Mouse (Mus musculus): ENCODE results near the gene Dpm3. TPM values are rescaled to one million over a fixed set of nuclear protein-coding genes. Genes with fewer than 3 reads are reported as not detected.
A peak's percentile ranks its signal among the peaks of the same experiment; 100 is the strongest.

The Dpm3 gene
- polyA plus RNA-seq, 1 experiment from 2014 or later = 177 TPM

DNA sequence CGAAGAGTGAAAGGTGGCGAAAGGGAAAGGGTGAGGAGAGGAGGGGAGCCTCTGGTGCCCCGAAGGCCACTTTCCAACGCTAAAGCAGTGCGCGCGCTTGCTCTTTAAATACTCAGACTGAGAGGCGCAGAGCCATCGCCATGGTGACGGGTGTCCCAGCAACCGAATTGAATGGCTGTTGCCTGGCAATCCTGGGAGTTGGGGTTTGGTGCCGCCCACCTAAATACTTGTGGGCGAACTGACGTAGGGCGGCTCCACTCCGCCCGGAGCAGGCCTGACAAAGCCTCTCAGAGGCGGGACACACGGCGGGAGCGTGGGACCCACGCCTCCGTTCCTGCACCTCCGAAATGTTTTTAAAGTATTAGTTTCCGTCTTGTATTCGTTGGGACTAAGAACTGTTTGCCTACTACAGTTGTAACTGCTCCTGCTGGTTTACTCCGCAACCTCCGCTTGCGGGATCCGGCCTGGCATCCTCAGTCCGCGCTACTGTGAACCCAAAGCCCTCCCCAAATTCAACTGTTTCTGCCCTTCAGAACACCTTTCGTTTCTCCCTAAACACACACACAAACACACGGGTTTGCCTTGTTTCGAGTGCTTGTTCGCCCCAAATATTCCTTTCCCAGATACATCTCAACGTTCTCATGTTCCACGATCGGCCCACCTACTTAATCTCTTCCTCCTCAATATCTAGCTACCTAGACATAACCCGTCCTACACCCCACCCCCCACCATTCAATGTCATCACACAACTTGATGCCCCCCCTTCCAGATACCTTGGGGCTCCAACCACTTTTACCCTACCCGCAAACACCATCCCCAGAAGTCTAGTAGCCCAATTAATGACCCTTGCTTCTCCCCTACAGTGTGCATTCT is 31.6 kb upstream of the Dpm3 start:
- Histone ChIP-seq H3K9ac (ENCODE audit: low read depth, low read length) (peak overlapping the region; percentile 53), H3K27me3 (replicated peaks; ENCODE audit: control insufficient read depth, insufficient read depth, low read length) (no peaks in the 10 kb centered on the region), H3K4me2 (ENCODE audit: low read depth, low read length) (peak overlapping the region; percentile 67), H3K9me3 (ENCODE audit: control insufficient read depth, low read length) (no peaks in the 10 kb centered on the region), H3K4me3 (ENCODE audit: low read depth, low read length) (peak overlapping the region; percentile 38), H3K4me1 (ENCODE audit: control insufficient read depth, insufficient read depth, low read length) (peaks cover 18% of the 10 kb centered on the region), H3K36me3 (ENCODE audit: control insufficient read depth, insufficient read depth, low read length) (peaks cover 11% of the 10 kb centered on the region), H3K27ac (replicated peaks; ENCODE audit: low read depth, low read length) (peak overlapping the region; percentile 86)
- DNase-seq (ENCODE audit: low spot score) (peak; percentile 99), ATAC-seq (ENCODE audit: low read depth) (peak; percentile 92)
- WGBS = 4% methylated on average over 35 of the region's 41 CpGs

DNA sequence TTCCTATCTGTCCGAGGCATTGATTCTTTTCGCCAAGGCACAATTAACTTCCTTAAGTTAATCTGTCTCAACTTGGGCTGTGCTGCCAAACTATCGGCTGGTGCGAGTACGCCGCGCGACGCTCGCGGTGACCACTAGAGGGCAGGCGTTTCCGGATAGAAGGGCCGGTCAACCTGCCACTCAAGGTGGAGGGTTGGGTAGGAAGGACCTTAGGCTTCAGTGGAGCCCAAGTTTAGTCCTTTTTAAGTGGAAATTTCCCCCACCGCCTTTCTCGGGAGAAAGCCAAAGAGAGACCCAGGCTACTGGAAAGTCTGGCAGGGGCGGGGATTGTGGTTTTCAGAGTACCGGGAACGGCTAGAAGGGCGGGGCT is 31.0 kb upstream of the Dpm3 start:
- ATAC-seq (ENCODE audit: low read depth) (peak; percentile 51), DNase-seq (ENCODE audit: low spot score) (peak; percentile 89)
- Histone ChIP-seq H3K36me3 (ENCODE audit: control insufficient read depth, insufficient read depth, low read length) (peaks cover 11% of the 10 kb centered on the region), H3K4me1 (ENCODE audit: control insufficient read depth, insufficient read depth, low read length) (peaks cover 18% of the 10 kb centered on the region), H3K9ac (ENCODE audit: low read depth, low read length) (peak overlapping the region; percentile 53), H3K27ac (replicated peaks; ENCODE audit: low read depth, low read length) (peak overlapping the region; percentile 86), H3K9me3 (ENCODE audit: control insufficient read depth, low read length) (no peaks in the 10 kb centered on the region), H3K27me3 (replicated peaks; ENCODE audit: control insufficient read depth, insufficient read depth, low read length) (no peaks in the 10 kb centered on the region), H3K4me3 (ENCODE audit: low read depth, low read length) (peak overlapping the region; percentile 38), H3K4me2 (ENCODE audit: low read depth, low read length) (peak overlapping the region; percentile 67)
- under 1% methylated on average over 19 of the region's 20 CpGs for WGBS

DNA sequence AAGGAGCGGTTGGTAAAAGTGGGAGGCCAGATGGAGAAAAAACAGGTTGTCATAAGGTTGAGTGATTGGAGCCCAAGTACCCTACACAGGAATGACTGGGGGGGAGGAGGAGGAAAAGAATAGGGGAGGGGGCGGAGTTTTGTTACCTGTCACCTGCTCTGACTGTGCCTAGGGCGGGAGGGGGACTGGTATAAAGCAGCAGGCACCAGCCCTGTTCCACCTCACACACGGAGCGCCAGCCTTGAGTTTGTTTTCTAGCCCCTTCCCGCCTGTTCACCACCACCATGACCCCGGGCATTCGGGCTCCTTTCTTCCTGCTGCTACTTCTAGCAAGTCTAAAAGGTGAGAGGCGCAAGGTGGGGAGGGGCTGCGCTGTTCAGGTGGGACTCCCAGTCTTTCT is 30.3 kb upstream of the Dpm3 start, which contains the start of gene Muc1:
Muc1 (plus strand) TSS at position 222 of the 400 bp plus-strand sequence.
- Histone ChIP-seq H3K4me2 (ENCODE audit: low read depth, low read length) (peak within 1 kb of the TSS; percentile 67), H3K4me3 (ENCODE audit: low read depth, low read length) (peak within 1 kb of the TSS; percentile 38), H3K9ac (ENCODE audit: low read depth, low read length) (peak within 1 kb of the TSS; percentile 53), H3K9me3 (ENCODE audit: control insufficient read depth, low read length) (no peaks in the 10 kb centered on the region), H3K36me3 (ENCODE audit: control insufficient read depth, insufficient read depth, low read length) (peaks cover 11% of the 10 kb centered on the region), H3K27me3 (replicated peaks; ENCODE audit: control insufficient read depth, insufficient read depth, low read length) (no peaks in the 10 kb centered on the region), H3K4me1 (ENCODE audit: control insufficient read depth, insufficient read depth, low read length) (peaks cover 18% of the 10 kb centered on the region), H3K27ac (replicated peaks; ENCODE audit: low read depth, low read length) (peak within 1 kb of the TSS; percentile 86)
- 28% methylated on average over 10 of the region's 10 CpGs for WGBS
- no peak for ATAC-seq (ENCODE audit: low read depth)
- DNase-seq (ENCODE audit: low spot score) = no peak

DNA sequence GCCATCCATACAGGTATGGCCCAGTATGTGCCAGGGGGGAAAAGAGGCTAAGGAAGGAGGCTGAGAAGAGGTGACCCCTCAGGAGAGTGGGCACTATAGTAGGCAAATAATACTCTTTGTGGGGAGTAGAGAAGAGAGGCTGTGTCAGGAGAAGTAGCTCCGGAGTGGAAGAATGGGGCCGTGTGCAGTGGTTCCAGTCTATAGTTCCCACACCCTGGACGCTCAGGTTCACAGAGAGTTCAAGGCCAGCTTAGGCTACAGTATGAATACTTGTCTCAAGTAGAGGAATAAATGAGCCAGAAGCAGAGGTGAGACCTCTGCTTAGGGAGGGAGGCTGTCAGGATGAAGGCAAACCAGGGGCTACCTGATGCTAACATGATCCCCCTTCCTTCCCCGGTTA is 29.9 kb upstream of the Dpm3 start:
- no peak for ATAC-seq (ENCODE audit: low read depth)
- WGBS = 58% methylated on average over 4 of the region's 4 CpGs

DNA sequence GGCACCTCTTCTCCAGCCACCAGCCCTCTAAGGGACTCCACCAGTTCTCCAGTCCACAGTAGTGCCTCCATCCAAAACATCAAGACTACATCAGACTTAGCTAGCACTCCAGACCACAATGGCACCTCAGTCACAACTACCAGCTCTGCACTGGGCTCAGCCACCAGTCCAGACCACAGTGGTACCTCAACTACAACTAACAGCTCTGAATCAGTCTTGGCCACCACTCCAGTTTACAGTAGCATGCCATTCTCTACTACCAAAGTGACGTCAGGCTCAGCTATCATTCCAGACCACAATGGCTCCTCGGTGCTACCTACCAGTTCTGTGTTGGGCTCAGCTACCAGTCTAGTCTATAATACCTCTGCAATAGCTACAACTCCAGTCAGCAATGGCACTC is 28.6 kb upstream of the Dpm3 start:
- WGBS = 92% methylated on average over 2 of the region's 2 CpGs
- Histone ChIP-seq H3K36me3 (ENCODE audit: control insufficient read depth, insufficient read depth, low read length) (peaks cover 7% of the 10 kb centered on the region; the same call in 1 of the 2 replicates), H3K27me3 (replicated peaks; ENCODE audit: control insufficient read depth, insufficient read depth, low read length) (no peaks in the 10 kb centered on the region), H3K9ac (ENCODE audit: low read depth, low read length) (no peak overlapping the region), H3K4me3 (ENCODE audit: low read depth, low read length) (no peak overlapping the region), H3K4me2 (ENCODE audit: low read depth, low read length) (no peak overlapping the region), H3K27ac (replicated peaks; ENCODE audit: low read depth, low read length) (no peak overlapping the region), H3K4me1 (ENCODE audit: control insufficient read depth, insufficient read depth, low read length) (peaks cover 18% of the 10 kb centered on the region), H3K9me3 (ENCODE audit: control insufficient read depth, low read length) (no peaks in the 10 kb centered on the region)
- DNase-seq (ENCODE audit: low spot score) (no peak), ATAC-seq (ENCODE audit: low read depth) (no peak)

More for the DNA sequence above, 29.9 kb upstream of the Dpm3 start:
- H3K4me2 ChIP-seq (ENCODE audit: low read depth, low read length) = no peak overlapping the region
- H3K9ac ChIP-seq (ENCODE audit: low read depth, low read length) = no peak overlapping the region
- peaks cover 10% of the 10 kb centered on the region for H3K36me3 ChIP-seq (ENCODE audit: control insufficient read depth, insufficient read depth, low read length)
- no peaks in the 10 kb centered on the region for H3K27me3 ChIP-seq (replicated peaks; ENCODE audit: control insufficient read depth, insufficient read depth, low read length)
- no peaks in the 10 kb centered on the region for H3K9me3 ChIP-seq (ENCODE audit: control insufficient read depth, low read length)
- H3K4me3 ChIP-seq (ENCODE audit: low read depth, low read length) = no peak overlapping the region
- DNase-seq (ENCODE audit: low spot score) = no peak
- H3K27ac ChIP-seq (replicated peaks; ENCODE audit: low read depth, low read length) = no peak overlapping the region
- H3K4me1 ChIP-seq (ENCODE audit: control insufficient read depth, insufficient read depth, low read length) = peaks cover 18% of the 10 kb centered on the region

DNA sequence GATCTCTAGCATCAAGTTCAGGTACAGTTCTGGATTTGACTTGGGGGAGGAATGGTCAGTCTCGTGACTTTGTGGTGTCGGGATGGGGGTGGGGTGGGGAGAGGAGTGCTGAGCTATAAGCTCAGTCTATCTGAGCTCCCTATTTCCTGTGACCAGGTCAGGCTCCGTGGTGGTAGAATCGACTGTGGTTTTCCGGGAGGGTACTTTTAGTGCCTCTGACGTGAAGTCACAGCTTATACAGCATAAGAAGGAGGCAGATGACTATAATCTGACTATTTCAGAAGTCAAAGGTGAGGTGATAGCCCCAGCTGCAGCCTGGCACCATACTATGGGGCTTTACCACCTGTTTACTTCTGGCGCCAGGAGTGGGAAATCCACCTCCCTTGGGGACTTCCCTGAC is 27.8 kb upstream of the Dpm3 start:
- DNase-seq (ENCODE audit: low spot score) (no peak), ATAC-seq (ENCODE audit: low read depth) (no peak)
- Histone ChIP-seq H3K36me3 (ENCODE audit: control insufficient read depth, insufficient read depth, low read length) (0 out of 2 replicates have a peak, but pooled peaks cover 9% of the 10 kb centered on the region), H3K27ac (replicated peaks; ENCODE audit: low read depth, low read length) (no peak overlapping the region), H3K27me3 (replicated peaks; ENCODE audit: control insufficient read depth, insufficient read depth, low read length) (no peaks in the 10 kb centered on the region), H3K4me1 (ENCODE audit: control insufficient read depth, insufficient read depth, low read length) (peaks cover 13% of the 10 kb centered on the region), H3K4me3 (ENCODE audit: low read depth, low read length) (no peak overlapping the region), H3K9me3 (ENCODE audit: control insufficient read depth, low read length) (no peaks in the 10 kb centered on the region), H3K9ac (ENCODE audit: low read depth, low read length) (no peak overlapping the region), H3K4me2 (ENCODE audit: low read depth, low read length) (no peak overlapping the region)
- 64% methylated on average over 7 of the region's 7 CpGs for WGBS

DNA sequence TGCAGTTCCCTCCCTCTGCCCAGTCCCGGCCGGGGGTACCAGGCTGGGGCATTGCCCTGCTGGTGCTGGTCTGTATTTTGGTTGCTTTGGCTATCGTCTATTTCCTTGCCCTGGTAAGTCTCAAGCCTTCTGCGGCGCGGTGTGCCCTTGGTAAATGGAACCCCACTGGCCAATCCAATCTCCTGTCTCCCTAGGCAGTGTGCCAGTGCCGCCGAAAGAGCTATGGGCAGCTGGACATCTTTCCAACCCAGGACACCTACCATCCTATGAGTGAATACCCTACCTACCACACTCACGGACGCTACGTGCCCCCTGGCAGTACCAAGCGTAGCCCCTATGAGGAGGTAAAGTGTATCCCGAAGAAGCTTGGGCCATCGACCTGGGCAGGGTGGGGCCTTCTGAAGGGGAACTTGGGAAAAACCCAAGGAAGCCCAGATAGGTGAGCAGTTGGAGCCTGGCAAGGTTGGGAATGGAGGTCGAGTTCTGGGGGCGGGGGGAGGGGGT is 27.3 kb upstream of the Dpm3 start:
- 77% methylated on average over 16 of the region's 16 CpGs for WGBS
- H3K9ac ChIP-seq (ENCODE audit: low read depth, low read length) = no peak overlapping the region

DNA sequence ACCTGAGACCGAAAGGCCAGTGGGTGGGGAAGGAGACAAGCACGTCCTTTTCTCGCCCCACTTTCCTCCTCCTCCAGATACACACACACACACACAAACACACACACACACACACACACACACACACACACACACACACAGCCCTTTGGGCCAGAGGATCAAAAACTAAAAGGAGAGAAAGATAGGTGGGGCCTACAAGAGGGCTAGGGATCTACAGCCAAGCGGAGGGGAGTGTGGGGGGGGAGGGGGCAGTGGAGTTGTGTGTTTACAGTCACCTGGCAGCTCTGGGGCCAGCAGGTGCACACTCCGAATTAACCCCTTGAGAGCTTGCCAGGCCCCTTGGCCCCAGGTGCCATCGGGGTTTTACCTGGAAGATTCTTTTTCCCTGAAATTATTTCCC is 26.5 kb upstream of the Dpm3 start:
- H3K9me3 ChIP-seq (ENCODE audit: control insufficient read depth, low read length) = no peaks in the 10 kb centered on the region
- no peak overlapping the region for H3K4me2 ChIP-seq (ENCODE audit: low read depth, low read length)
- no peak for DNase-seq (ENCODE audit: low spot score)
- no peak overlapping the region for H3K27ac ChIP-seq (replicated peaks; ENCODE audit: low read depth, low read length)
- H3K27me3 ChIP-seq (replicated peaks; ENCODE audit: control insufficient read depth, insufficient read depth, low read length) = no peaks in the 10 kb centered on the region
- no peak for ATAC-seq (ENCODE audit: low read depth)
- H3K9ac ChIP-seq (ENCODE audit: low read depth, low read length) = no peak overlapping the region
- 0 out of 2 replicates have a peak, but pooled peaks cover 14% of the 10 kb centered on the region for H3K36me3 ChIP-seq (ENCODE audit: control insufficient read depth, insufficient read depth, low read length)
- no peak overlapping the region for H3K4me3 ChIP-seq (ENCODE audit: low read depth, low read length)
- 0 out of 2 replicates have a peak, but pooled peaks cover 6% of the 10 kb centered on the region for H3K4me1 ChIP-seq (ENCODE audit: control insufficient read depth, insufficient read depth, low read length)
- 60% methylated on average over 5 of the region's 6 CpGs for WGBS

More for the DNA sequence above, 27.3 kb upstream of the Dpm3 start:
- H3K4me3 ChIP-seq (ENCODE audit: low read depth, low read length) = no peak overlapping the region
- H3K9me3 ChIP-seq (ENCODE audit: control insufficient read depth, low read length) = no peaks in the 10 kb centered on the region
- DNase-seq (ENCODE audit: low spot score) = no peak
- ATAC-seq (ENCODE audit: low read depth) = no peak
- H3K27me3 ChIP-seq (replicated peaks; ENCODE audit: control insufficient read depth, insufficient read depth, low read length) = no peaks in the 10 kb centered on the region
- H3K4me1 ChIP-seq (ENCODE audit: control insufficient read depth, insufficient read depth, low read length) = peaks cover 9% of the 10 kb centered on the region
- 0 out of 2 replicates have a peak, but pooled peaks cover 9% of the 10 kb centered on the region for H3K36me3 ChIP-seq (ENCODE audit: control insufficient read depth, insufficient read depth, low read length)
- H3K4me2 ChIP-seq (ENCODE audit: low read depth, low read length) = no peak overlapping the region
- no peak overlapping the region for H3K27ac ChIP-seq (replicated peaks; ENCODE audit: low read depth, low read length)

Measured in embryonic facial prominence, embryonic 14.5 days (tissue).